Mouse (Mus musculus) lung, postnatal 10 days (tissue): ENCODE measurements around the gene Rsc1a1.

ENCODE experiments used
- DNase-seq: peaks from one replicate; pipeline ENCODE4 v3.0.0; 2021

The Rsc1a1 gene

DNA sequence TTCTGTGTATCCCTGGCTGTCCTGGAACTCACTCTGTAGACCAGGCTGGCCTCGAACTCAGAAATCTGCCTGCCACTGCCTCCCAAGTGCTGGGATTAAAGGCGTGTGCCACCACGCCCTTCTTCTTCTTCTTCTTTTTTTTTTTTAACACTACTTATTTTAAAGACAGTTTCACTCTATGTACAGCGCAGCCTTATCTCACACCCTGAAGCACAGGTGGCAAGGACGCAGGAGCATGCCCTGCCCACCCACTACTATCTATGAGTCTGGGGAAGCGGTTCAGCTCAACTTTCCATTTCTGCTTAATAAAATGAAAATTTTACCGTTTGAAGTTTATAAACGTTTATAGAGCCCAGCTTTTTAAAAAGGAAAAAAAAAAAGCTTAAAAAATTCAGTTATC lies 3.1 kb upstream of the Rsc1a1 start:
- no peak for DNase-seq

DNA sequence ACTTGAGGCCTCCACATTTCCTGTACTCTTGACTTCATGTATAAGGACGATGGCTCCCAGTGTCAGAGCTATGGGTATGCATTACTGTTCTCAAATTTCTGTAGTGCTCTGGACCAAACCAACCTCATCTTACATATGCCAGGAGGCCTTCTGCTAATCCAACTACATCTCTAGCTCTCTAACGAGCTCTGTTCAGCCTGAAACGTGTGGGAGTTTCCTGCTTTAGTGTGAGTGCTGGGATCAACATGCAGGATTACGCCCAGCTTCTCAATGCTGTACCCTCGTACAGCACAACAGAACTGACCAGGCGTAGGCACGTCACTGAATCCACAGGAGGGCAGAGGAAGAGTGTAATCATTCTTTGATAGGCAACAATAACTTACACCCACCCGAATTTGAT lies 1.1 kb upstream of the Rsc1a1 start:
- DNase-seq: no peak

DNA sequence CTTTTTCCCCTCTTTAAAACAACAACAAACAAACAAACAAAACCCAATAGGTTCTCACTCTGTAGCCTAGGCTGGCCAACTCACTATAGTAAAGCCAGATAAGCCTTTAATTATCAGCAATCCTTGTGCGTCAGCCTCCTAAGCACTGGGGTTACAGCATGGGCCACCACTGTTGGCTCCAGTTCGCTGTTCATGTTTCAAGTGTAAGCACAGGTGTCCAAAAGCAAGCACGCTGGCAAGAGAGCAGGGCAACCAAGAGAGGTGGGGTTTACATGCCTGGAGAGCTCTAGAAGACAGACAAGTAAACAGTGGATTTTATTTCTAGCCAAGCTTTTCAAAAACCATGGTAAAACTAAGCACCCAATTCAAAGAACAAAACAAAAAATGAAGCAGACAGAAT lies 694 bp upstream of the Rsc1a1 start:
- DNase-seq: peak; percentile 29

DNA sequence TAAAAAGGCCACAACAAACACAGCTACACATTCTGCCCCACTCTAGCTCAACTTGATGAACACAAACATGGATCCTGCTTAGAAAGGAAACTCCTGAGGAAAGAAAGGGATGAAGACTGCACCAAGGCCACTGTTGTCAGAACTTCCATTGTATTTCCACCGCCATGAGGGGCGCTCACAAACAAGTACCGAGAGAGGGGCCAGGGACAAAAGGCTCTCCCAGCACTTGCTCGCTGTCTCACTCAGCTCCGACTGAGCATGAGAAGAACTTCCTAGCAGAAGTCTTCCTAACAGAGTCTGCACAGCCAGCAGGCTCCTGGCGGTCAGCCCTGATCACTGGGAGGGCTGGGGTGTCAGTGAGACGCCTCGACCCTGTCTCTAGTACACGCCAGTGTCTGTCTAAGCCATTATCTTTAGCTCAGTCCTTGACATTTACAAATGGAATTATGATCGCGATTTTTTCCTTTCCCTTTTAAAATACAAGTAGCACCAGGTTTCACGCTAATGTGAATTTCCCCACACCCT lies 2.6 kb downstream of the Rsc1a1 start:
- peak; percentile 78 for DNase-seq

DNA sequence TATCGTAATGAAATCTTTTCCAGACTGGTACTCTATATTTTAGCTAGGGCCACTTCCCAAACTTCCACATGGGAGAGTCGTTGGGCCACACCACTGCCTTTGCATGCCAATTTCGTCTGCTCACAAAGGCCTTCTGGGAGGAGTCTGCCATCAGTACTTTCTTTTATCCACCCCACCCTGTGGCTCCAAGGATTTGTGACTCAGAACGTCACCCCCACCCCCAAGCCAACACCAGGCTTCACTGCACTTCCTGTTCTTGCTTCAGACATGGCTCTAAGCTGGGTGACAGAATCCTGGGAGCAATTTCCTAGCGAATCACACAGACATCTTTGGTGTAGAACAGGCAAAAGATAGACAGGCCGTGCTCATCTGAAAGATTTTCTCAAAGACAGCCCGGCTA lies 3.6 kb downstream of the Rsc1a1 start:
- peak; percentile 73 for DNase-seq

DNA sequence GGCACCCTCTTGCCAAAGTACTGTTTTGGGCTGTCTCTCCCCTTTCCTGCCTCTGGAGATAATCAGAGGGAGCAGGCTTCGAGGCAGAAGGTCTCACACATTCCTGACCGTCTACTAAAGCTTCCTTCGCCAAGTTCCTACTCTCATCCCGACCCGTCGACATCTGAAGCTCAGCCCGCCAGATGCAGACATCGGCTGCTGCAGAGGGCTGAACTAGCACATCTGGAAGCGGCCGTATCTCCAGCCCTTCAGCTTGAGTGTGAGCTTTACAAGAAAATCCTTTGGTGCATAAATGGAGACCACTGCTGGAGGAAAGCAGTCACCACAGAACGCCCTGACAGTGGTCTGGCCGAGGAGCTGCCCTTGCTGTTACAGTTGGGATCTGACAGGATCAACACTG lies 4.5 kb downstream of the Rsc1a1 start:
- no peak for DNase-seq

DNA sequence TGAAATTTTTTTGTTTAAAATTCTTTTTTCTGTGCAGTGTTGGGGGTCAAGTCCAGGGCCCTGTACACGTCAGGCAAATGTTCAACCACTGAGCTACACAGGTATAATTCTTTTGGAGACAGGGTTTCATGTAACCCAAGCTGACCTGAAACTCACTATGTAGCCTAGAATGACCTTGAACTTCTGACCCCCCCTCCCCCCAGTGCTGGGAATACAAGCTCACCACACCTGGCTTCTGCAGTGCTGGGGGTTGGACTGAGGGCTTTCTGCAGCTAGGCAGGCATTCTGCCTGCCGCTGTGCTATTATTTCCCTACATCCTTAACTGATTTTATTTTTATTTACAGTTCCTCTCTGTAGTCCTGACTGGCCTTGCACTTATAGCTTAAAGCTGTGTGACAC lies 6.4 kb downstream of the Rsc1a1 start:
- DNase-seq: no peak

DNA sequence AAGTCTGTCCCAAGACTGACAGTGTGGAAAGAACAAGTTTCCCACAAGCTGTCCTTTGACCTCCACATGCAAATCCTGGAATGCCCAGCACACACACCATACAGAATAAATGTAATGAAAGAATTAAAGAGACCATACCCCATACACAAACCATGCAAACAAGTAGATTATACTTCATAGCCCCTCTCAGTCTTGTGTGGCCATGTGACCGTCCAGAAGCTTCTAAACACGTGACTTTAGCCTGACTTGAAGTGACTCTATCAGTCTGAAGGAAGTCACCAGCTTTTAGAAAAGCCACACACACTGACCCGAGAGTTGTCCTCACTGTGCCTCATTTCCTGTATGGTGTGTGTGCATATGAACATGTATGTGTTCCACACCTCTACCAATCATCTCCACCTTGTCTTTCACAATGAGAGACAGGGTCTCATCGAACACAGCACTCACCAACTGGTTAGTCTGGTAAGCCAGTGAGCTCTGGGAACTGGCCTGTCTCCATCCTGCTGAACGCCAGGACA lies 8.9 kb downstream of the Rsc1a1 start:
- DNase-seq: no peak

DNA sequence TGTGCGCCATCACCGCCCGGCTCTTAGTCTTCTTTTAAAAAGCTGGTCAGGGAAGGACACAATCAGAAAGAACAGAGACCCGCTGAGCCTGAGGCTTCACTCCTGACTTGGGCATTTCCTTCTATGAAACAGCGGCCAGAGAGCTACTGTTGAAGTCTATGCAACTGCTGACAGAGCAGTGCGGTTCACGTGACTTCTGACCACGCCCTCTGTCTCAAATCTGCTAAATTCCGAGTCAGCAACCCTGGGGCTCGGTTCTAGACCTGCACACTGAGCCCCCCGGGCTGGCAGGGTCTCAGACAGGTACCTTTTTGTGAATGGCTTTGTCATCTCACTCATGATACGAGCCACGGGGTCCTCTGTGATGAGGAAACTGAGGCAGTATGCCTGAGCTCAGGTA lies 13.1 kb downstream of the Rsc1a1 start:
- DNase-seq: peak; percentile 44

DNA sequence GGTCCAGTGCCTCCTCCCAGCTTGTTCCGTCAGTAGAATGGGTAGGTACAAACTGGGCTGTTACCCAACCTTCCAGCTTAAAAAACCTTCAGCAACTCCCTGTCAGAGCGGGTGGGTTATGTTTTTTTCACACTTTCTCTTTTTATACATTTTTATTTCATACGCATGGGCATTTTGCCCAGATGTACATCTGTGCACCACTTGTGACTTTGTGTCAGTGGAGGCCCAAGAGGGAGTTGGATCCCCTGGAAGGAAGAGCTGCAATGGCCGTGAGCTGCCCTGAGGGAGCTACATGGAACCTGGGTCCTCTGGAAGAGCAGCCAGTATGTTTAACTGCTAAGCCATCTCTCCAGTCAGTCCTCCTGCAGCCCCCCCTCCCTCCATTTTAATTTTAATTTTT lies 14.0 kb downstream of the Rsc1a1 start:
- DNase-seq: no peak

DNA sequence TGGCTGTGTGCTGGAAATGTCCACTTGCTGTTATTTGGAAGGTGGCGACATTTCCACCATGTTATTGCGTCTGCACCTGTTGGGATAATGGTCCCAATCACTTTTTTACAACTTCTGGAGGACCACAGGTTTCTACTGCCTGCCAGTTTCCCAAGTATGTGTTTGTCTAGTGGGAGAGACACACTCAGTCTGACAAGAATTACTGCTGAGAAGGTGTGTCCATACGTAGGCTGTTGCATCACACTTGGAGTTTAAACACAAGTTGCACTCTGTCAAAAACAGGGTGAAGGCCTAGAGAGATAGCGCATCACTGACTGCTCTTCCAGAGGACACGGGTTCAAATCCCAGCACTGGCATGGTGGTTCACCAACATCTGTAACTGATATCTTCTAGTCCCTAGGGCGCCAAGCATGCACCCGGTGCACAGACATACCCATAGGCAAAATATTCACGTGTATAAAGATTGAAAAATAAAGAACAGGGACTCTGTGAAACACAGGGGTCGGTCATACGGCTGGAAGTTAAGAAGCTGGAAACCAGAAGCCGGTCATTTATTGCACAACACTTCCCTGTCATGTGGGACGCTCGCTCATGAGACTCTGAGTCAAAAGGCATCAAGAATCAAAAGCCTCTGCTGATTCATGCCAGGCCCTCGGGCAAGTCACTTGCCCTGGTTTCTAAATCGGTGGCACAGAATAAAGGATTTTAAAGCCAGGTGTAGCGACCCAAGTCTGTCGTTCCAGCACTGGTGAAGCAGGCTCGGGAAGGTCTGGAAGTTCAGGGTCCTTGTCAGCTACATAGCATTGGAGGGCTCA lies 15.3 kb downstream of the Rsc1a1 start:
- peak; percentile 38 for DNase-seq

DNA sequence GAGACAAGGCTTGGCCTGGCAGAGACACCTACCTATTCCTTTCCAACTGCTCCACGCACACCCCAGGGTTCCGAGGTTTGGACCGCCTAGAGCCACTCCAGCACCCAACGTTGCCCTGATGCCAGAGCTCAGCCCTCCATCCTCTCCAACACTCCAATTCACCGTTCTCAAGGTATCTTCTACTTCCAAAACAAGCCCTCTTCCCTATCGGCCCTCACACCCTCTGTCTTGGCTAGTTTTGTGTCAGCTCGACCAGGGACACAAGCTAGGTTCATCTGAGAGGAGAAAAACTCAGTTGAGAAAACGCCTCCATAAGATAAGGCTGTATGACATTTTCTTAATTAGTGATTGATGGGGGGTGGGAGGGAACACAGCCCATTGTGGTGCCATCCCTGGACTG lies 20.6 kb downstream of the Rsc1a1 start, which contains the start of gene Plekhm2:
Gene Plekhm2 (minus strand): TSS at position 101 of the 400 bp plus-strand sequence.
- DNase-seq: no peak

DNA sequence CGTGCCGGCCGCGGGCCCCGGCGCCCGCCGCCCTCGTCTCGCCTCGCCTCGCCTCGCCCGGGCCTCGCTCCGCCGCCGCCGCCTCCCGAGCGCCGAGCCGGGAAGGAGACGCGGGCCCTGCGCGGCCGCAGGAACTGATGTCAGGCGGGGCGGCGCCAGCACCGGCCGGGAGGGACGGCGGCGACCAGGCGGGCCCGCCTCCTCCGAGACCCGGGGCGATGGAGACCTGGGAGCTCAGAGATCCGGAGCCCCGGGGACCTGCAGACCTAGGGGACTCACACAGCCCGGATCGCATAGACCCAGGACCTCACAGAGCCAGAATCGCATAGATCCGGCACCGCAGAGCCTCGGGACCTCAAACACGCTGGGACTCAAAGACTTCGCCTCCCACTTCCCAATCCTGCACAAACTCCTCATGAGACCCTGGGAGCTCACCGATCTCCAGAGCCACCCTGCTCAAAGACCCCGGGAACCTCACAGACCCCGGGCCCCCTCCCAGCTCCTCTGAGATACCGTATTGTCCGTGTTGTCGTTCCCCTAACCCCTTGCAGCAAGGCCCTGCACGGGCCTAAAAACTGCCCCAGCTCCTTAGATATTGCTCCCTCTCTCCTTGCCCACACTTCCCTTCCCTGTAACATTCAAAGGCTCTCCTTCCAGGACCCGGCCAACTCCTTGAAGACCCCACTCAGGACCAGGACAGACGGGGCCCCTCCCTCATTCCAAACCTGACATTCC lies 21.2 kb downstream of the Rsc1a1 start:
- peak; percentile 85 for DNase-seq

DNA sequence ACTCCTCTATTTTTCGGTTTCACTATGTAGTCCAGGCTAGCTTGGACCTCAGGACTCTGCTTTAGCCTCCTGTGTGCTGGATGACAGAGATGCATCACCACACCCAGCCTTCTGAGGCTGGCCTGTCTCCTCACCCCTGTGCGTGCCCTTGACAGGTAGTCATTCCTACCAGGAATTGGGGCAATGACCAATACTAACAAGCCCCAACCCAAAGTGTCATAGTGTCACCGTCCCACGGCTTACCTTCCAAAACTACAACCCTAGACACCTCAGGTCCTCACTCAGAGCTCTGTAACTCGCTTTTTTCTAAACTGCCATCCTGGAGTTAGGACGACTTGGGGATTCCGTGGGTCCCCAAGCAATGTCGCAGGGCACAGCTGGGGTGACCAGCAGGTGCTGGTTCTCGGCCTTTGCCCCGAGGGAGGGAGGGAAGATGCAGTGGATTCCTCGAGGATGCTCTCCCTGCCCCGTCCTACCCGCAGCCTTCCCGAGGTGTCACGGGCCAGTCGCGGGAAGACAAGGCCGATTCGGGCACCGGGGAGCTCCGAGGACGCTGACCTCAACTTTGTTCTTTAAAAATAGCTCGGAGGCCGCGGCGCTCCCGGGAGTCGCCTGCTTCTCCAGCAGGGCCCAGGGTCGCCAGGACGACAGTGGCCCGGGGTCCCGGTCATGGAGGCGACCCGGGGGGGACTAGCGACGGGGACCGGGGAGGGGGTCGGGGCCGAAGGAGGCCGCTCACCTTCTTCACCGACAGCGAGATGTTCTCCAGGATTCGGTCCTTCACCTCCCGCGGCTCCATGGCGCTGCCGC lies 22.1 kb downstream of the Rsc1a1 start:
- peak; percentile 32 for DNase-seq

DNA sequence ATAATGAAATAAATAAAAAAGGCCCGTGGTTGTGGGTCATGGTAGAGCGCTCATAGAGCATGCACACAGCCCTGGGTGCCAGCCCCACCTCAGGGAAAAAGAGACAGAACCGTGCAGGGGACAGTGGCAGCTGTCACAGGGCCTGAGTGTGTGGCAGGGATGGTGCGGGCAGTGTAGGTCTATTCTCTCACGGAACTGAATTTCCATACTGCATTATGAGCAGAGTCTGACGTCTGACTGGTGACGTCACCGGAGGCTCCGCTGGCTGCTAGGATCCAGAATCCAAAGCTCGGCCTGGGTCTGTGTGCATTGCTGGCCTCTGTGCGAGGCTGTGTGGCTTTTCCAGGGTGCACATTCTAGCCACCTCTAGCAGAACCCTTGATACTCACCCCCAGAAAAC lies 24.5 kb downstream of the Rsc1a1 start:
- DNase-seq: no peak

DNA sequence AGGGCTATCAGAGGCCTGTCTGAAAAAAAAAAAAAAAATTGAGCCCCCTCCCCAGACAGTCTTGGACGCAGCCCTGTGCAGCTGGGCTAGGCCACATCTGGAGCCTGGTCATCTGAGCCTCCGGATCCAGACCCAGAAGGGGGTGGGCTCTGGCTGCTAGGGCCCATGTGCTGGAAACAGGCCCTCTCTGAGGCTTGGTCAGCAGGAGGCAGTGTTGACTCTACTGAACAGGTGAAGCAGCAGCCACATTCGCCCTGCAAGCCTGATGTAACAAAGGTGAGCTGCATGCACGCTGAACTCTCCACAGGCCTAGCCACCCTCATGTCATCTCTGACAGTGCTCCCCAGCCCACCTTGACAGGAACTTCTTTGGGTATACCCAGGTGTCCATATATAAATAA lies 25.7 kb downstream of the Rsc1a1 start:
- peak; percentile 55 for DNase-seq

DNA sequence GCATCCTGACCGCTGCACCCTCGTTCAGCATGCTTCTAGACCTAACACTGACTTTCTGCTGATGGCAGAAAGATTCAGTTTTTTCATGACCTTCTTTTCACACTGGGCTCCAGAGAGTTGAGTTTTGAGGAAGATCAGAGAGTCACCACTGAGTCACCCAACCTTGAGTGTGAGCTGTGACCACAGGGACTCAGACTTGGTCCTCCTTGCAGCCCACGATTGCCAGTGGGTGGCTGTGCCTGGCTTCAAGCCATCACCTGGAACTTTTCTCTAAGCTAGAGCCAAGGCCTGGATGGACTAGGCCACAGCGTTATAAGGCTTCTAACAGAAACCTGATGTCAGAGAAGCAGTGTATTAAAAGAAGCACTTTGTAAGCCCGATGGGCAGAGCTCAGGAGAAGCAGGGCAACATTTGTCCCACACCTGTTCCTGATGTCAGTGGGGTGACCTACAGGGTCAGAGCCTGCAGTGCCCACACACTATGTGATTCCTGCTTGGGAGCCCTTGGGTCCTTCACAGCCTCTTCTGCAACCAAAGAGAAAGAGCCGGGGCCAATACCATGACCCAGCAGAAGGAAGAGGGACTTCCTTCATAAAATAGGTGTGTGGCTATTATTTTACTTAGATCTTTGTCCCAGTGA lies 26.4 kb downstream of the Rsc1a1 start:
- no peak for DNase-seq

DNA sequence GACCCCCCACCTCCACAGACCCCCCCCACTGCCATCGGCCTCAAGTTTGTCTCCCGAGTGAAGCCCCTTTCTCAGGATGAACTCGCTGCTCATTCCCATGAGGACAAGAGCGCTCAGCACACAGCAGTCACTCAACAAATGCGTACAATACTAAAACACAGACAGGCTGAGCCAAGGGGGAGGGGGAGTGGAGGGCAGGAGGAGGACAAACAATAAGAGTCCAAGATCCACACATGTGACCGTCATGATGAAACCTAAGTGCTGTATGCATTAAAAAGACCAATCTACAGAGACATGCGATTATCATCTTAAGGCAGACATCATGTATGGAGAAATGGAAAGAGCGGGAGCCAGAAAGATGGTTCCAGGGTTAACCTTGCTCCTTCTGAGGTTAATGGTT lies 28.5 kb downstream of the Rsc1a1 start:
- no peak for DNase-seq

DNA sequence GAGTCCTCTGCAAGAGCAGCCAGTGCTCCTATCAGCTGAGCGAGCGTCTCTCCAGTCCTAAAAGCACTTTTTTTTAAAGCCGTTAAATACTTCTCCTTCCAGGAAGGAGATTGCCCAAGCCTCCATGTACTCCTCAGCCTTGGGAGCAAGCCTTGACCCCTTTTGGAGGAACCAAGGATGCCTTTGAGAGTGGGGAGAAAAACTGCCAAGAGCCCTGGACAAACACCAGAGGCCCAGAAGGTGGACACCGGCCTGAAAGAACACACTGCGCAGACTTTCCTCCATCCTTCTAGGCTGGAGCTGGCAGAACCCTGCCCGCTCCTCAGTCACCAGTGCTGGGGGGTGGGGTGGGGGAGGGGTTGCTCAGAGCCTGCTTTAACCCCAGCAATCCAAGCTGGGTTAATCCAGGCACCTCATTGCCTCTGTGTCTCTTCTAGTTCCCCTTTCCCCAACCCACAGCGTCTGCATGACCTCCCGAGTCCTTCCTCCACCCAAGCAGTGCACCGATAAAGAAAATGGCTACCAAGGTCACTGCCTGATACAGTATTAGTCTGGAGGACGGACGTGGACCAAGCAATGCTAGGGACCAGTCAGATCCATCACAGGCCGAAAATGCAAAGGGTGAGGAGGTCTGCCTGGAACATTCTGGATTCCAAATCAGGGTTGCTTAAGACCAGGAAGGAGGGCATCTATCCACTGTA lies 29.3 kb downstream of the Rsc1a1 start:
- peak; percentile 43 for DNase-seq

DNA sequence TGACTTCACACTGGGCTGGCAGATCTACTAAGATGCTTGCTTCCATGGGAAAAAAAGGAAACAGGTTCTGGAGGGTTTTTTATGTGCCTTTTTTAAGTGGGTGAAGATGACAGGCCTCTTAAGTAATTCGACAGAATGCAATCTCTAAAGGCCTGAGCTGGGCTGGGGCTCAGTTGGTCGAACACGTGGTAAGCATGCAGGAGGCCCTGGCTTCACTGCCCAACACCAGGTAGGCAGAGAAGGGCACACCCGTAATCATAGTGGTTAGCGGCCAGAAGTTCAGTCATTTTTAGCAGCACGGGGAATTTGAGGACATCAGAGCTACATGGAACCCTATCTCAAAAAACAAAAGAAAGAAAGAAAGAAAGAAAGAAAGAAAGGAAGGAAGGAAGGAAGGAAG lies 30.9 kb downstream of the Rsc1a1 start:
- DNase-seq: no peak

DNA sequence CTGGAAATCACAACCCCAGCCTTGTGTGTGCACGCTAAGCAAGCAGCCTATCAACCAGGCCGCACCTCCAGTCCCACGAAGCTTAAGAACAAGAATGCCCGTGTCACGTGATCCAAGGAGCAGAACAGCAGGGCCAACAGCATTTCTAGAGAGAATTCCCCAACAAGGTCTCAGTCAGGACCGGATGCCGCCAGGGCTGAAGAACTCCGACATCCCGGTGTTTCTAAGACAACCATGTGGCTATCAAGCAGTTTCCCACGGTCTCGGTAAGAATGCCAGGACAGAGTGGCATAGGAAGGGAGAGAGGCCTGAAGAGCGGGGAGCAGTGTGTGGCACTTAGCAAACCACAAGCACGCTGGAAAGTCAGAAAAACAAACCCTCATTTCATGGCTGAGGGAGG lies 31.6 kb downstream of the Rsc1a1 start:
- DNase-seq: no peak

DNA sequence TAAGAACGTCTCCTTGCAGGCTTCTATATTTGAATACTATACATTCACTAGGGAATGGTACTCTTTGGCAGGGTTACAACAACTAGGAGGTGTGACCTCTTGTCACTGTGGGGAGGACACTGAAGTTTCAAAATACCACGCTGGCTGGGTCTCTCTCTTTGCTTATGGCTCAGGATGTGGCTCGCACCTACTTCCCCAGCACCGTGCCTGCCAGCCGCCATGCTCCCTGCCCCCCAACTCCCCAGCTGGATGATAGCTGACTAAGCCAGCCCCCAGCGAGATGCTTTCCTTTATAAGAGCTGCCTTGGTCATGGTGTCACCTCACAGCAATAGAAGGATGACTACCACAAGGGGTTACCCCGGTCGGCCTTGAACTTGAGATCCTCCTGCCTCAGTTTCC lies 32.4 kb downstream of the Rsc1a1 start:
- no peak for DNase-seq
